Mouse (Mus musculus): ENCODE results near the gene 1520401A03Rik. TPM values are rescaled to one million over a fixed set of nuclear protein-coding genes. Genes with fewer than 3 reads are reported as not detected.

1520401A03Rik gene
- total RNA-seq, 2 experiments from 2014 or later, result not detected

DNA sequence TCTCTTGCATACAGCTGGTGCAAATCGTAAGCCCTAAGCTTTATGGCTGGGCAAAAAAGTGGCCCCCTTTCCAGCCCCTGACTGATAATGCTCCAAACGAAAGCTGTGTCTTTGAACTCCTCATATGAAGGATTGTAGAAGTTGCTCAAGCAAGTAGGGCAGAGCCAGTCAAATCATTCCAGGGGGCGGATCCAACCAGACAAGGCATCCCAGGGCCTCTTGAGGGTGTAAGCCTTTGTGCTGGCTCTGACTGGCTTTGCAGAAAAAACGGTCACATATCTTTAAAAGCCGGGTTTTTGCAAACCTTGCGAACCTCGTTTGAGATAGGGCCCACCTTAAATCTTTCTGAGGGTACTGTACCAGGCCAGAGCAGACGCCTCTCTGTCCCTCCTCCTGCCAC, 21.5 kb upstream of the 1520401A03Rik start:
- ATAC-seq (replicated peaks; ENCODE audit: poor library complexity), result no peak

GRCm38 (mm10) chr17:23742941-23743340, 20.4 kb upstream of the 1520401A03Rik start:
- ATAC-seq (replicated peaks; ENCODE audit: poor library complexity), result no peak

DNA sequence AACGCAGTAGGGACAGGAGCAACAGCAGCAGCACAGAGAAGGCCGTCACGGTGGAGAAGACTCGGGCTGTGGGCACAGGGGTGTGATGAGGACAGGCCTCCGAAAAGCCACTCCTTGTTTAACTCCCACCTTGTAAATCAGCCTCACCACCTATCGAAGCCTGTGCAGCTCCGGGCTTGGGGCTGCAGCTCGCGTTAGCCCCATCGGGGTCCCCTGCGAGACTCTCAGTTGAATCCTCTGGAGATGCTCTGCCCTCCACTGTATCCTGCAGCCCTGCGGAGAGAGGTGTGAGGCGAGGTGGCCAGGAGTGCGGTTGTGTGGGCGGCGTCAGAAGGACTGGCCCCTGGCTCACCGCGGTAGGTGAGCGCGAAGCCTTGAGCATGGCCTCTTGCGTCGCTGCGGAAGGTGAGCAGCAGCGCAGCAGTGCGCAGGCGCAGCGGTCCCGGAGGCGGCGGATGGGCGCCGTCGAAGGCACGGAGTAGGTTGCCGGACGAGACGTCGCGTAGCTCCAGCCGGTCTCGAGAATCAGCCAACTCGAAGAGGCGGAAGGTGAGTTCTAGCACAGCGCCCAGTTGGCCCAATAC, 19.7 kb upstream of the 1520401A03Rik start:
- no peak for ATAC-seq (replicated peaks; ENCODE audit: poor library complexity)

- ATAC-seq (replicated peaks; ENCODE audit: poor library complexity), result no peak
These were observed 19.0 kb upstream of the 1520401A03Rik start for GRCm38 (mm10) chr17:23741359-23742209.

GRCm38 (mm10) chr17:23740598-23741021, 18.0 kb upstream of the 1520401A03Rik start, which contains the start of gene Paqr4:
Gene Paqr4, minus strand, starts transcription at chr17:23740867.
- peak; percentile 51 for ATAC-seq (replicated peaks; ENCODE audit: poor library complexity)

GRCm38 (mm10) chr17:23740136-23740584, 17.6 kb upstream of the 1520401A03Rik start:
- peak; percentile 78 for ATAC-seq (replicated peaks; ENCODE audit: poor library complexity)

GRCm38 (mm10) chr17:23739202-23740135, 16.9 kb upstream of the 1520401A03Rik start:
- no peak for ATAC-seq (replicated peaks; ENCODE audit: poor library complexity)

DNA sequence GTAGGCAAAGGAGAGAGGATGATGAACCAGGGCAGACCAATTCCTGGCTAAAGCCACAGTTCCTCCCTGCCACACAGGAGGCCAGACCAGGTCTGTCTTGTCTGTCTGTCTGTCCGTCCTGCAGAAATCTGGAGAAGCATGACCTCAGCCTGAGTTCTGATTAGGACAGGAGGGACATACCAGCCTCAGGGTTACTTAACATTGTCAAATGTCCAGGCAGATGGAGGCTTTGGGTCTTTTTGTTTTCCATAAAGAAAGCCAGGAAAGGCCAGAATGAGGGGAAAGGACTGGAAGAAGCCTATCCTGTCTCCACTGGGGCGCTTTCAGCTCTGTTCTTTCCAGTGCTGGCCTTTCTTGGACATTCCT, 16.2 kb upstream of the 1520401A03Rik start:
- ATAC-seq (replicated peaks; ENCODE audit: poor library complexity), result no peak

- ATAC-seq (replicated peaks; ENCODE audit: poor library complexity), result peak; percentile 40; the same call in 1 of the 2 replicates
These were observed 15.2 kb upstream of the 1520401A03Rik start for GRCm38 (mm10) chr17:23737493-23738445.

DNA sequence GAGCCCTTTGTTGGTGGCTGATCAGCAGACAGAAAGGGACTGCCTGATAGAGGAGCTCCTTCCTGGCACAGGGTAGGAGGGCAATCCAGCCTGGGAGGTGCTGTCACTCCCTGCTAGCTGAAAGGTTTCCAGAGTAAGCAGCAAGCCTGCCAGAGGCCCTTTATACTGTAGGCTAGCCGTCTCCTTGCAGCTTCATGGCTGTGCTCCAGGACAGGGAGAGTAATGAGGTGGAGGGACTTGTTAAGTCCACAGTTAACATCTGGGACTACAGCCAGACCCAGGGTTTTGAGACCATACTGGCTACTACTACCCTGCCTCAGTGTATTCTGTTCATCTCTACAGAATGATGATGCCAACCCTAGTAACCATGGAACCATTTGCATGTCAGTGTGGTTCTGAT, 11.8 kb upstream of the 1520401A03Rik start:
- no peak for ATAC-seq (replicated peaks; ENCODE audit: poor library complexity)

DNA sequence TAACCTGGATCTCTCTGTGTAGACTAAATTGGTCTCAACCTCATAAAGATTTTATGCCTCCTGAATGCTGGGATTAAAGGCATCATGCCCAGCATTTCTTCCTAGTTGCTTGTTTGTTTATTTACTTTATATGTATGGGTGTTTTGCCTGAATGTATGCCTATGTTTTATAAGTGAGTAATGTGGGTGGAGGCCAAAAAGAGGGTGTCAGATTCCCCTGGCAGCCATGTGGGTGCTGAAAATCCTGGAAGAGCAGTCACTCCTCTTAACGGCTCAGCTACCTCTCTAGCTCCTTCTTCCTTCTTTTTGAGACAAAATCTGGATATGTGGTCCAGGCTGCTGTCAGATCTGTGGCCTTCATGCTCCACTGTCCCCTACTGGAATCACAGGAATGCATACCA, 7.9 kb upstream of the 1520401A03Rik start:
- no peak for ATAC-seq (replicated peaks; ENCODE audit: poor library complexity)

- ATAC-seq (replicated peaks; ENCODE audit: poor library complexity), result peak; percentile 82
These were observed 4.2 kb upstream of the 1520401A03Rik start for GRCm38 (mm10) chr17:23726758-23727142.

GRCm38 (mm10) chr17:23725999-23726757, 3.6 kb upstream of the 1520401A03Rik start, which contains the start of gene Pkmyt1:
Gene Pkmyt1, plus strand, starts transcription at chr17:23726336.
- peak; percentile 85 for ATAC-seq (replicated peaks; ENCODE audit: poor library complexity)

GRCm38 (mm10) chr17:23725477-23725876, 2.9 kb upstream of the 1520401A03Rik start:
- ATAC-seq (replicated peaks; ENCODE audit: poor library complexity), result no peak

GRCm38 (mm10) chr17:23721886-23722285, 697 bp downstream of the 1520401A03Rik start:
- ATAC-seq (replicated peaks; ENCODE audit: poor library complexity), result no peak

- peak; percentile 52; the same call in 1 of the 2 replicates for ATAC-seq (replicated peaks; ENCODE audit: poor library complexity)
These were observed 3.1 kb downstream of the 1520401A03Rik start for GRCm38 (mm10) chr17:23719455-23719854.

GRCm38 (mm10) chr17:23717003-23717402, 5.6 kb downstream of the 1520401A03Rik start:
- ATAC-seq (replicated peaks; ENCODE audit: poor library complexity), result no peak

GRCm38 (mm10) chr17:23706212-23706611, 16.4 kb downstream of the 1520401A03Rik start:
- peak; percentile 94 for ATAC-seq (replicated peaks; ENCODE audit: poor library complexity)

DNA sequence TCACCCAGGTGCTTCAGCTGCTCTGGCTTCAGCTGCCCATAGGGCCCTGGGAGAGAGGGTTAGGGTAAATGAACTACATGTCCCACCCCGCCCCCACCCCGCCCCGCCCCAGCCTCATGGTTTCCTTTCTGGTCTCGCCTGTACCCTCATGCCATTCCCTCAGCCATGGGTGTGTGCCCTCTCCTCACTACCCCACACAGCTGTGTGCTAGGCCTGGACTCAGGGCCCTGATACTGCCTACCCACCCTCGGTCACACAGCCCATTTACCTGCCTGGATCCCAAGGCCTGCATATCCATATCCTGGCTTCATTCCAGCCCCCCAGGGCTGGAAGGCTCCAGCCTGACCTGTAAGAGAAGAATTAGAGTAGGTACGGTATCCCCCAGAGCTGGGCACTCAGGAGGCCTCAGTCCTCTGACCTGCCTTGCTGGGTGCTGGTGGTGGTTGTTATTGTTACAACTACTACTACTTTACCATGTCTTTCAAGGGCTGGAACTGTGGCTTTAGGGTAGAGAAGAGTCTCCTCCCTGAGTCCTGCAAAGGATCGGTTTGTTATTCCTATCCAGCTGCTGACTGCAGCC, 17.0 kb downstream of the 1520401A03Rik start:
- no peak for ATAC-seq (replicated peaks; ENCODE audit: poor library complexity)
